Mouse (Mus musculus) small intestine, adult 2 months (tissue): ENCODE measurements at regions not wholly inside any gene's neighbourhood (a gene's known extent, or its start where the extent isn't known, plus 50 kb on each side); places are given as distances from the start of the nearest gene placed in this dataset.

Experiments
- CTCF ChIP-seq: fragments of 200-500 bp; IDR thresholded peaks from 2 replicates; pipeline ENCODE4 v1.5.1; 2012; ENCODE audit warnings: low read depth, mild to moderate bottlenecking, control low read depth, inconsistent platforms, low read length, moderate library complexity, mixed read lengths; ENCODE audit not compliant: insufficient replicate concordance, insufficient read length; ENCODE audit errors: extremely low read depth
- POLR2A ChIP-seq: fragments of 200-500 bp; IDR thresholded peaks from 2 replicates; pipeline ENCODE4 v1.6.1; 2012; ENCODE audit warnings: low read depth, mild to moderate bottlenecking, control low read depth, inconsistent platforms, low read length, moderate library complexity

DNA sequence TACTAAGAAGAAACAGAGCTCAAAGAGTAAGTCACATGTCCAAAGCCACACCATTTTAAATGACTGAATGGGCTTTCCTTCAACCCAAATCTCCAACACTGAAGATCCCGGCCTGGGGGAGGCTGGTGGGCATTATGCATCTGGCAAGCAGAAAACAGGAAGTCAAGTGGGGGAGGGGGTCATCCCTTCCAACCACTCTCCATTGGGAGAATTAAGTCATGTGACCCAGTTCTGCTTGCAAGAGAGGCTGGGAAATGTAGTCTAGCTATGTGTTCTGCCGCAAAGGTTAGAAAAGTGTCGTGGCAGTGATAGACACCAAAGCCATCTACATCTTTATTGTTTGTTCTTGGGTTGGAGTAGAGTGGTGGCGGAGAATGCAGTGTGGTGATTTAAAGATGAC lies 78.0 kb upstream of the Disp3 start:
- TF ChIP-seq CTCF (no peak), POLR2A (no peak)
